Mouse (Mus musculus): ENCODE data around the gene Myh11. TPM values are rescaled to one million over a fixed set of nuclear protein-coding genes. Genes with fewer than 3 reads are reported as not detected.

Myh11 gene
- total and polyA plus RNA-seq, 2 experiments = 0.34 to 2.0 TPM

DNA sequence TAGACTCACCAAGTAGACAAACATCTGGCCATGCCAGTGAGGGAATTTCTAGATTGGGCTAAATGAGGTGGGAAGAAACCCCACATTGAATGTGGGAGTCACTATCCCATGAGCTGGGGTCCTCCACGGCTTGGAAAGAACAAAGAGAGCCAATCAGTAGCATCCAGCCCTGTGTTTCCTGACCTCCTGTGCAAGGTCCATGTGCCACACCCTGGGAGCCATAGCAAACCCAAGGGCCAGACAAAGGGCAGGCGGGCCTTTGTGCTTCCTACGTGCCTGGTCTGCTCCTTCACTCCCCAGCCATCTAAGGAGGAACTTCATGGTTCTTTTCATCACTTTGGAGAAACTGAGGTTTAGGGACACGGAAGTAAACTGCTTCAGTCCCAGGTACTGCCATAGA is 38.3 kb downstream of the Myh11 start:
- H3K79me2 ChIP-seq (ENCODE audit: control insufficient read depth, insufficient read depth, low read length) = no peaks in the 10 kb centered on the region
- H3K4me3 ChIP-seq (ENCODE audit: insufficient read depth, low read depth, low read length) = no peak overlapping the region
- no peaks in the 10 kb centered on the region for H3K27me3 ChIP-seq (ENCODE audit: control insufficient read depth, insufficient read depth, low read length)
- no peaks in the 10 kb centered on the region for H3K36me3 ChIP-seq (ENCODE audit: control insufficient read depth, insufficient read depth, low read length)
- no peak overlapping the region for H3K27ac ChIP-seq (replicated peaks; ENCODE audit: insufficient read depth, low read depth, low read length)
- H3K9ac ChIP-seq (ENCODE audit: low read depth, low read length) = no peak overlapping the region
- 72% methylated on average over 4 of the region's 4 CpGs for WGBS
- H3K4me1 ChIP-seq (ENCODE audit: control insufficient read depth, insufficient read depth, low read length) = no peaks in the 10 kb centered on the region
- no peak for DNase-seq (ENCODE audit: extremely low read depth, low read depth, low spot score)
- TF ChIP-seq POLR2A (IDR thresholded peaks at IDR 0.05; ENCODE audit: extremely low read depth, insufficient read depth, low read length) = no peak
- TF ChIP-seq CTCF (IDR thresholded peaks at IDR 0.05; ENCODE audit: low read depth, low read length) = no peak

DNA sequence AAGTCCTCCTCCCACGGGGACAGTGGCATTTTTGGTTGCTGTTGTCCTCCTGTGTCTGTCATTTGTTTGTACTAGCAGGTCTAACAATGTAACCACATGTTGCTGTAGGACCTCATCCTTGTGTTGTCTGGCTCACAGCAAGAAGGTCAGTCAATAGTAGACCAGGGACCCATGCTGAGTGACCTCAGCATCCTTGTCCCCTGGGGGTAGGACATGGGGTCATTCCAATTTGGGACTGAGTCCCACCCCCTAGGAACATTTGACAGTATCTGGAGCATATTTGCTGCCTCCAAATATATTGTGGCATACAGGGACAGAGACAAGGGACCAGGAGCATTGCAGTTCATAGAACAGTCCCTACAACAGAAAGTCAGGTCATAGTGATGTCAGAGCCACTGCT is 41.3 kb downstream of the Myh11 start:
- no peak overlapping the region for H3K27ac ChIP-seq (replicated peaks; ENCODE audit: insufficient read depth, low read depth, low read length)
- no peak overlapping the region for H3K9ac ChIP-seq (ENCODE audit: low read depth, low read length)
- no peaks in the 10 kb centered on the region for H3K79me2 ChIP-seq (ENCODE audit: control insufficient read depth, insufficient read depth, low read length)
- no peak for TF ChIP-seq CTCF (IDR thresholded peaks at IDR 0.05; ENCODE audit: low read depth, low read length)
- no peak for TF ChIP-seq POLR2A (IDR thresholded peaks at IDR 0.05; ENCODE audit: extremely low read depth, insufficient read depth, low read length)
- no peaks in the 10 kb centered on the region for H3K4me1 ChIP-seq (ENCODE audit: control insufficient read depth, insufficient read depth, low read length)
- WGBS = 57% methylated on average over 1 of the region's 1 CpGs
- H3K36me3 ChIP-seq (ENCODE audit: control insufficient read depth, insufficient read depth, low read length) = no peaks in the 10 kb centered on the region
- DNase-seq (ENCODE audit: extremely low read depth, low read depth, low spot score) = no peak
- no peaks in the 10 kb centered on the region for H3K27me3 ChIP-seq (ENCODE audit: control insufficient read depth, insufficient read depth, low read length)
- H3K4me3 ChIP-seq (ENCODE audit: insufficient read depth, low read depth, low read length) = no peak overlapping the region

DNA sequence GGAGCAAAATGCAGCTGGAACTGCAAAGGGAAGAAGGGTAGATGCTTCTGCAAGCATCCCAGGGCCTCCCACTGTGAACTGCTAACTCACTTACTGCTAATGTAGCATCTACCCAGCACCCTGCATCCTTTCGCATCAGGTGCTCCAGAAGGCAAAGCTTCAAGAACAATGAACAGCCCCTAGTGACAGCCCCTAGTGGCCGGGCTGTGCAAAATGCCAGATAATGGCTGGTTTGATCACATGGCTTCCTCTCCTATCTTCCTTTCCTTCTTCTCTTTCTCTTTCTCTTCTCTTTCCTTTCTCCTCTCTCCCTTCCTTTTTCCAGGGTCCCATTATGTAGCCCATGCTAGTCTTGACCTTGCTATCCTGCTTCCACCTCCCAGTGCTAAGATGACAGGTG is 48.6 kb downstream of the Myh11 start:
- H3K4me3 ChIP-seq (ENCODE audit: insufficient read depth, low read depth, low read length) = no peak overlapping the region
- 37% methylated on average over 2 of the region's 2 CpGs for WGBS
- no peak overlapping the region for H3K9ac ChIP-seq (ENCODE audit: low read depth, low read length)
- no peak overlapping the region for H3K27ac ChIP-seq (replicated peaks; ENCODE audit: insufficient read depth, low read depth, low read length)
- TF ChIP-seq POLR2A (IDR thresholded peaks at IDR 0.05; ENCODE audit: extremely low read depth, insufficient read depth, low read length) = no peak
- peak; percentile 40; the same call in 1 of the 2 replicates for TF ChIP-seq CTCF (IDR thresholded peaks at IDR 0.05; ENCODE audit: low read depth, low read length)
- no peak for DNase-seq (ENCODE audit: extremely low read depth, low read depth, low spot score)
- H3K79me2 ChIP-seq (ENCODE audit: control insufficient read depth, insufficient read depth, low read length) = no peaks in the 10 kb centered on the region
- H3K4me1 ChIP-seq (ENCODE audit: control insufficient read depth, insufficient read depth, low read length) = no peaks in the 10 kb centered on the region
- H3K36me3 ChIP-seq (ENCODE audit: control insufficient read depth, insufficient read depth, low read length) = no peaks in the 10 kb centered on the region
- H3K27me3 ChIP-seq (ENCODE audit: control insufficient read depth, insufficient read depth, low read length) = no peaks in the 10 kb centered on the region

DNA sequence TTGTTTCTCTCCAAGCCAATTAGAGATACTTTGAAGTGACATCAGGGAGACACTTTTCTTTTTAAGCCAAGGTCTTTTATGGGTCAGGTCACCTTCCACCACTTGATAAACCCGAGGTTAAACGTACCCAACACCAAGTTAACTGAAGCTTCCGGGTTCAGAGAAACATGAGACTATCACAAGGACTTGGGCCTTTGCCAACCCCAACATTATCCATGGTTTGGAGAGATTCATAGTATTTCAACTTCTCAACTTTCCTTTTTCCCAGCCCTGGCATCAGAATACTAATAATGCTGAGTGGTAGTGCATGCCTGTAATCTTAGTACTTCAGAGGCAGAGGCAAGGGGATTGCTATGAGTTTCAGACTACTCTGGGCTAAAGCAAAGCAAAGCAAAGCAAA is 49.1 kb downstream of the Myh11 start:
- Histone ChIP-seq H3K4me3 (ENCODE audit: insufficient read depth, low read depth, low read length) (no peak overlapping the region), H3K4me1 (ENCODE audit: control insufficient read depth, insufficient read depth, low read length) (no peaks in the 10 kb centered on the region), H3K27ac (replicated peaks; ENCODE audit: insufficient read depth, low read depth, low read length) (no peak overlapping the region), H3K27me3 (ENCODE audit: control insufficient read depth, insufficient read depth, low read length) (no peaks in the 10 kb centered on the region), H3K36me3 (ENCODE audit: control insufficient read depth, insufficient read depth, low read length) (no peaks in the 10 kb centered on the region), H3K9ac (ENCODE audit: low read depth, low read length) (no peak overlapping the region), H3K79me2 (ENCODE audit: control insufficient read depth, insufficient read depth, low read length) (no peaks in the 10 kb centered on the region)
- no peak for DNase-seq (ENCODE audit: extremely low read depth, low read depth, low spot score)
- TF ChIP-seq POLR2A (IDR thresholded peaks at IDR 0.05; ENCODE audit: extremely low read depth, insufficient read depth, low read length) (no peak), CTCF (IDR thresholded peaks at IDR 0.05; ENCODE audit: low read depth, low read length) (no peak)
- WGBS = 67% methylated on average over 3 of the region's 3 CpGs

DNA sequence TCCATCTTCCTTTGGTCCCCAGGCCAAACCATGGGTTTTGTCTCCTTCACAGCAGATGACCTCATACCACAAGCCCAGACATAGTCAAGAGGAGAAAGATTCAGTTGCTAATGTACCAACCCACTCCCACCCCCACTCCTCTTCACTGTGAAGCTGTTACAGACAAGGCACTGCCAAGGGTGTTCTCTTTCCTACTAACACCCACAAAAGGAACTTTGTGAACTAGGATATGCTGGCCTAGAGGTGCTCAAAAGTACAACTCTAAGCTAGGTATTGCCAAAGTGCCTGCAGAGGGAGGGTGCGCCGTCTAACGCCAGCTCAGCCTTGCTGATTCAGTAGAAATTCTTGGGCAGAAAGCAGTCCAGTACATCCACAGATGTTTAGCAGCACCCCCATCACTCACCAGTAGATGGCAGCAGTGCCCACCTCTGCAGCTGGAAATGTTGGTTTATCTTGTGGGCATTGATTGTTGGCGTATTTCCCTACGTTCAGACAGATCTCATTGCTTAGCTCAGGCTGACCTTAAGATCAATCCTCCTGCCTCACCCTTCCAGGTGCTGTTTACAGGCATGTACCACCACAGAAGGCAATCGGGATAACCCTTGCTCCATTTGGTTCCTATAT is 54.0 kb downstream of the Myh11 start:
- H3K4me1 ChIP-seq (ENCODE audit: control insufficient read depth, insufficient read depth, low read length) = no peaks in the 10 kb centered on the region
- H3K79me2 ChIP-seq (ENCODE audit: control insufficient read depth, insufficient read depth, low read length) = no peaks in the 10 kb centered on the region
- TF ChIP-seq POLR2A (IDR thresholded peaks at IDR 0.05; ENCODE audit: extremely low read depth, insufficient read depth, low read length) (no peak), CTCF (IDR thresholded peaks at IDR 0.05; ENCODE audit: low read depth, low read length) (peak; percentile 85)
- DNase-seq (ENCODE audit: extremely low read depth, low read depth, low spot score) = peak; percentile 76
- H3K36me3 ChIP-seq (ENCODE audit: control insufficient read depth, insufficient read depth, low read length) = no peaks in the 10 kb centered on the region
- no peak overlapping the region for H3K9ac ChIP-seq (ENCODE audit: low read depth, low read length)
- H3K4me3 ChIP-seq (ENCODE audit: insufficient read depth, low read depth, low read length) = no peak overlapping the region
- H3K27ac ChIP-seq (replicated peaks; ENCODE audit: insufficient read depth, low read depth, low read length) = no peak overlapping the region
- WGBS = 7% methylated on average over 6 of the region's 6 CpGs
- no peaks in the 10 kb centered on the region for H3K27me3 ChIP-seq (ENCODE audit: control insufficient read depth, insufficient read depth, low read length)

DNA sequence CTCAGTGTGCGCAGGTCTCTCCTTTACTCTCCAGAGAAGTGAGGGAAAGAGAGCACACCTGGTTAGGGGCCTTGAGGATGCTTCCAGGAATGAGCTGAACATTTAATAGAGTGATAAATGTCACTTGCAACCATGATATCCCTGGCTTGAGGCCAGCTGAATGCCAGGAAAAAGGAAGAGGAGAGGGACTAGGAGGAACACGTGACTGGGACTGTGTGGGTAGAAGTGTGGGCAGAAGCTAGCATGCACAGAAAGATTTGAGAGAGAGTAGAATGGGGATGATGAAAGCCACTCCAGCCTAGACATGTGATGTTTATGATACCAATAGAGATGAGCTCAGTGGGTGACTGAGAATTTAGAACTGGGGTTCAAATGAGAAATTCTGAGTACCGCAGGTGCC is 76.0 kb downstream of the Myh11 start:
- Histone ChIP-seq H3K9ac (ENCODE audit: low read depth, low read length) (no peak overlapping the region), H3K36me3 (ENCODE audit: control insufficient read depth, insufficient read depth, low read length) (no peaks in the 10 kb centered on the region), H3K79me2 (ENCODE audit: control insufficient read depth, insufficient read depth, low read length) (no peaks in the 10 kb centered on the region), H3K4me1 (ENCODE audit: control insufficient read depth, insufficient read depth, low read length) (no peaks in the 10 kb centered on the region), H3K4me3 (ENCODE audit: insufficient read depth, low read depth, low read length) (no peak overlapping the region), H3K27ac (replicated peaks; ENCODE audit: insufficient read depth, low read depth, low read length) (no peak overlapping the region), H3K27me3 (ENCODE audit: control insufficient read depth, insufficient read depth, low read length) (no peaks in the 10 kb centered on the region)
- TF ChIP-seq POLR2A (IDR thresholded peaks at IDR 0.05; ENCODE audit: extremely low read depth, insufficient read depth, low read length) = no peak
- TF ChIP-seq CTCF (IDR thresholded peaks at IDR 0.05; ENCODE audit: low read depth, low read length) = no peak
- WGBS = 89% methylated on average over 3 of the region's 3 CpGs
- DNase-seq (ENCODE audit: extremely low read depth, low read depth, low spot score) = no peak
